Mouse (Mus musculus) CH12.LX (cell line): Measurements from ENCODE around the gene Sort1. TPM values are rescaled to one million over a fixed set of nuclear protein-coding genes. Genes with fewer than 3 reads are reported as not detected.

Source experiments
- DNase-seq: peaks from one replicate; pipeline ENCODE4 v3.0.0-alpha.2; 2013; ENCODE audit errors: extremely low read depth
- H3K27ac ChIP-seq: 2 replicates; pipeline ENCODE4 v1.5.1; 2012; ENCODE audit warnings: low read depth, mild to moderate bottlenecking, control low read depth, moderate library complexity; ENCODE audit not compliant: insufficient read depth
- H3K27me3 ChIP-seq: replicated peaks from 2 replicates; pipeline ENCODE3; 2012; ENCODE audit warnings: inconsistent platforms
- H3K36me3 ChIP-seq, 2 experiments: replicated peaks in 1 of 2; 2 replicates each; pipeline versions ENCODE3 to v1.6.1; 2012; ENCODE audit warnings: inconsistent platforms in 1 of 2, low read length in 1 of 2, mild to moderate bottlenecking in 1 of 2, mixed read lengths in 1 of 2, moderate library complexity in 1 of 2; ENCODE audit not compliant: control insufficient read depth in 1 of 2, insufficient read depth in 1 of 2
- H3K4me1 ChIP-seq, 2 experiments: 2 replicates each; pipeline ENCODE4 v1.6.1; 2012; ENCODE audit warnings: inconsistent platforms in 1 of 2, moderate library complexity in 1 of 2; ENCODE audit not compliant: insufficient read depth in 2 of 2, control insufficient read depth in 1 of 2
- H3K4me2 ChIP-seq: 2 replicates; pipeline ENCODE4 v1.6.1; 2012; ENCODE audit warnings: low read depth, mild to moderate bottlenecking, control low read depth; ENCODE audit not compliant: poor library complexity, insufficient read depth, severe bottlenecking
- H3K4me3 ChIP-seq, 3 experiments: fragments of 150-350 bp in 1 of 3; sonication (generic) in 1 of 3; replicated peaks in 1 of 3; 2 replicates each; pipeline versions ENCODE3 to v1.5.1; 2011 to 2012; ENCODE audit warnings: low read depth in 2 of 3, low read length in 2 of 3, mild to moderate bottlenecking in 2 of 3, moderate library complexity in 2 of 3, control low read depth in 1 of 3, improper control_type of control experiment in 1 of 3, inconsistent platforms in 1 of 3, mixed read lengths in 1 of 3; ENCODE audit not compliant: poor library complexity in 1 of 3
- H3K79me2 ChIP-seq: replicated peaks from 2 replicates; pipeline ENCODE4 v1.6.1; 2012; ENCODE audit warnings: mild to moderate bottlenecking, moderate library complexity; ENCODE audit not compliant: control insufficient read depth, poor library complexity, insufficient read depth, severe bottlenecking; ENCODE audit errors: extremely low read depth
- H3K9ac ChIP-seq: 2 replicates; pipeline ENCODE4 v1.6.1; 2012; ENCODE audit warnings: low read depth, mild to moderate bottlenecking, control low read depth, moderate library complexity; ENCODE audit not compliant: insufficient read depth
- H3K9me3 ChIP-seq: replicated peaks from 2 replicates; pipeline ENCODE3; 2012; ENCODE audit warnings: low read length, inconsistent platforms, mixed read lengths
- BHLHE40 ChIP-seq: IDR thresholded peaks from 2 replicates; pipeline ENCODE4 v1.6.1; 2011; ENCODE audit warnings: mild to moderate bottlenecking, low read depth, low read length, improper control_type of control experiment
- CHD1 ChIP-seq: IDR thresholded peaks from 2 replicates; pipeline ENCODE4 v1.6.1; 2012; ENCODE audit warnings: low read depth, low read length, improper control_type of control experiment, inconsistent platforms
- CHD2 ChIP-seq: IDR thresholded peaks from 2 replicates; pipeline ENCODE4 v1.6.1; 2011; ENCODE audit warnings: low read length, improper control_type of control experiment
- E2F4 ChIP-seq: IDR thresholded peaks from 2 replicates; pipeline ENCODE4 v1.6.1; 2011; ENCODE audit warnings: low read depth, low read length, improper control_type of control experiment; ENCODE audit not compliant: insufficient replicate concordance
- EP300 ChIP-seq: IDR thresholded peaks from 2 replicates; pipeline ENCODE4 v1.6.1; 2011; ENCODE audit warnings: low read length, improper control_type of control experiment
- GABPA ChIP-seq: IDR thresholded peaks from 2 replicates; pipeline ENCODE4 v1.6.1; 2012; ENCODE audit warnings: low read depth, low read length, improper control_type of control experiment, inconsistent platforms; ENCODE audit not compliant: insufficient replicate concordance
- IRF4 ChIP-seq: IDR thresholded peaks from 2 replicates; pipeline ENCODE4 v1.6.1; 2014; ENCODE audit warnings: low read depth, mild to moderate bottlenecking, inconsistent platforms, low read length, improper control_type of control experiment
- JUN ChIP-seq: IDR thresholded peaks from 2 replicates; pipeline ENCODE4 v1.6.1; 2011; ENCODE audit warnings: low read depth, mild to moderate bottlenecking, low read length, improper control_type of control experiment, moderate library complexity; ENCODE audit not compliant: insufficient read depth
- JUND ChIP-seq: conservative IDR thresholded peaks from 2 replicates; pipeline ENCODE4 v1.6.1; 2011; ENCODE audit warnings: low read depth, low read length, improper control_type of control experiment
- MAFK ChIP-seq: IDR thresholded peaks from 2 replicates; pipeline ENCODE4 v1.6.1; 2011; ENCODE audit warnings: low read length, improper control_type of control experiment; ENCODE audit not compliant: insufficient replicate concordance
- MAX ChIP-seq: IDR thresholded peaks from 2 replicates; pipeline ENCODE4 v1.6.1; 2011; ENCODE audit warnings: low read length, improper control_type of control experiment
- MAZ ChIP-seq: IDR thresholded peaks from 2 replicates; pipeline ENCODE4 v1.6.1; 2012; ENCODE audit warnings: low read depth, mild to moderate bottlenecking, inconsistent platforms, low read length, improper control_type of control experiment, moderate library complexity
- MEF2A ChIP-seq: IDR thresholded peaks from 2 replicates; pipeline ENCODE4 v1.6.1; 2014; ENCODE audit warnings: low read depth, mild to moderate bottlenecking, inconsistent platforms, low read length, improper control_type of control experiment, borderline replicate concordance
- MYC ChIP-seq: IDR thresholded peaks from 2 replicates; pipeline ENCODE4 v1.6.1; 2011; ENCODE audit warnings: low read depth, mild to moderate bottlenecking, improper control_type of control experiment, low read length
- NRF1 ChIP-seq: IDR thresholded peaks from 2 replicates; pipeline ENCODE4 v1.6.1; 2014; ENCODE audit warnings: low read depth, mild to moderate bottlenecking, inconsistent platforms, low read length, improper control_type of control experiment, moderate library complexity
- POLR2AphosphoS2 ChIP-seq: IDR thresholded peaks from 2 replicates; pipeline ENCODE4 v1.6.1; 2011; ENCODE audit warnings: low read depth, low read length, improper control_type of control experiment
- SIN3A ChIP-seq: IDR thresholded peaks from 2 replicates; pipeline ENCODE4 v1.6.1; 2012; ENCODE audit warnings: low read length, improper control_type of control experiment, inconsistent platforms
- USF1 ChIP-seq: IDR thresholded peaks from 2 replicates; pipeline ENCODE4 v1.6.1; 2014; ENCODE audit warnings: low read depth, mild to moderate bottlenecking, inconsistent platforms, low read length, improper control_type of control experiment
- USF2 ChIP-seq: conservative IDR thresholded peaks from 2 replicates; pipeline ENCODE4 v1.6.1; 2011; ENCODE audit warnings: low read depth, low read length, improper control_type of control experiment
- ZC3H11A ChIP-seq: IDR thresholded peaks from 2 replicates; pipeline ENCODE4 v1.6.1; 2012; ENCODE audit warnings: low read depth, mild to moderate bottlenecking, inconsistent platforms, low read length, improper control_type of control experiment
- ZKSCAN1 ChIP-seq: IDR thresholded peaks from 2 replicates; pipeline ENCODE4 v1.6.1; 2012; ENCODE audit warnings: low read depth, inconsistent platforms, low read length, improper control_type of control experiment, borderline replicate concordance
- ZMIZ1 ChIP-seq: IDR thresholded peaks from 2 replicates; pipeline ENCODE4 v1.6.1; 2012; ENCODE audit warnings: low read depth, mild to moderate bottlenecking, inconsistent platforms, low read length, improper control_type of control experiment
- ZNF384 ChIP-seq: IDR thresholded peaks from 2 replicates; pipeline ENCODE4 v1.6.1; 2012; ENCODE audit warnings: low read depth, low read length, improper control_type of control experiment, inconsistent platforms
- dilution Hi-C: fragments of 300-500 bp; cut with MboI; formaldehyde crosslinking; loops from 2 replicates; pipeline ENCODE4 v1.14.3; 2020; ENCODE audit warnings: low sequenced_read_pairs; ENCODE audit not compliant: extremely low pct_unique_long_range_greater_than_20kb, extremely low pct_ligation_motif_present
- in situ Hi-C: fragments of 300-500 bp; cut with MboI; formaldehyde crosslinking; loops from 3 replicates; pipeline ENCODE4 v1.14.3; 2019; ENCODE audit warnings: low sequenced_read_pairs, low pct_ligation_motif_present, low pct_unique_long_range_greater_than_20kb, mixed read lengths
- polyA plus RNA-seq: library from polyadenylated mRNA; unstranded; fragments of >175 nt; gene quantifications from 2 replicates; pipeline ENCODE4 v1.2.1, GENCODE M21; 2012; ENCODE audit warnings: low read depth; ENCODE audit not compliant: insufficient read length
- total RNA-seq, 2 experiments: library from RNA; depleted of rRNA; stranded (reverse); fragments of 300-350 nt in 1 of 2; fragments of >200 nt in 1 of 2; gene quantifications; 2 replicates each; pipeline ENCODE4 v1.2.3; 2012 to 2014

The Sort1 gene
- total and polyA plus RNA-seq, 3 experiments, result 0.15 to 1.2 (median 0.90) TPM

DNA sequence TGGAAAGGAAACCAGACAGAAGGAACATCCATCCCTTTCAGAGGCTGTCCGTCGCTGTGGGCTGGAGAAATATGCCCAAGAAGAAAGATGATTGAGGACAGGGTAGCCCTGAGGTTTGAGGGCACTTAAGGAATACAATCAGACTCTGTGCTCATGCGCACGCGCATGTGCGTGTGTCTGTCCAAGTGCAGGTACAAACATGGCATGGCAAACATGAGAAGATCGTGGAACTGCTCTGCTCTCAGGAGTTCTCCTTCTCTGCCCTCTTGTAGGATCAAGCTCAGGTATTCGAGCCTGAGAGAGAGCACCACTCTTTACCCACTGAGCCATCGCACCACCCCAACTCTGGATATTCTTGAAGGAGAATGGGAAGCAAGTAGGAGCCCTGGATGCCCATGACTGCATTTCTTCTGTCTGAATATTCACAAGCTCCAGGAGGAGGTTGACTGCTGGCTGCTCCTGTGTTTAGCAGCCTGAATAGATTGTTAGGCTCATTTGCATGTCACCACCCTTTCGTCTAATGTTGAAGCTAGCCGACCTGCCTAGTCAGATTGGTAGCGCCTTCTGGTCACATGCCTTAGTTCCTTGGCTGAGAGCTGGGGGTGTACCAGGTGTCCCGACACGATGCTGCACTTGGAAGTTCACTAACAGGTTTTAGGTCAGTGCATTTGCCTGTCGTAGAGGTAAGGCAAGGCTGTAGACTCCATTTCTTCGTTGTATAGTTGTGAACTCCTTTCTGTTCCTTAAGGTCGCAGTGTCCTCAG is 7.3 kb downstream of the Sort1 start:
- Histone ChIP-seq H3K9me3 (no peaks in the 10 kb centered on the region), H3K4me2 (peak overlapping the region; percentile 48), H3K4me1 (peaks cover 5 to 35% of the 10 kb centered on the region in 2 experiments; a peak in 2 of 4 replicates), H3K4me3 (no peak overlapping the region), H3K9ac (no peak overlapping the region), H3K27me3 (no peaks in the 10 kb centered on the region), H3K27ac (no peak overlapping the region), H3K36me3 (no peaks in the 10 kb centered on the region), H3K79me2 (no peaks in the 10 kb centered on the region)
- dilution Hi-C loops (no loop called here), in situ Hi-C loops (no loop called here)
- TF ChIP-seq USF2 (peak; percentile 44), BHLHE40 (peak; percentile 76), ZKSCAN1 (no peak), ZMIZ1 (no peak), E2F4 (no peak), MAZ (no peak), ZC3H11A (no peak), NRF1 (no peak), SIN3A (no peak), IRF4 (peak; percentile 74), MAFK (no peak), ZNF384 (no peak), EP300 (peak; percentile 56; the same call in 1 of the 2 replicates), JUN (peak; percentile 21; the same call in 1 of the 2 replicates), MYC (no peak), CHD2 (no peak), CHD1 (no peak), POLR2AphosphoS2 (no peak), MEF2A (no peak), MAX (peak; percentile 54), JUND (0 out of 2 replicates have a peak, but pooled peaks have one; percentile 45), USF1 (peak; percentile 58), GABPA (no peak)
- peak; percentile 75 for DNase-seq
